8 mouse cellular contexts compared by ENCODE assay signal in genomic region chr9:98956591-98957381, GRCm38 (mm10). TPM values are rescaled to one million over a fixed set of nuclear protein-coding genes. Genes with fewer than 3 reads are reported as not detected.
DNase-seq lines count a peak whose midpoint lies in the region; ATAC-seq and TF ChIP-seq lines count a peak whose summit lies in the region.

No protein-coding gene starts in this region.

- H3K27me3 ChIP-seq in ES-Bruce4 (ENCODE audit: control insufficient read depth, insufficient read depth, low read length, poor library complexity, severe bottlenecking) = peaks cover 44% of the 10 kb centered on the region
- peaks cover 64% of the 10 kb centered on the region for H3K27me3 ChIP-seq in hindbrain, embryonic 15.5 days

- no peaks in the 10 kb centered on the region for H3K9me3 ChIP-seq in ES-Bruce4 (replicated peaks; ENCODE audit: control insufficient read depth, insufficient read depth, low read length, poor library complexity, severe bottlenecking)
- no peaks in the 10 kb centered on the region for H3K9me3 ChIP-seq in hindbrain, embryonic 15.5 days

- peak overlapping the region; percentile 61 for H3K4me2 ChIP-seq in hindbrain, embryonic 15.5 days

- DNase-seq in cerebellum, postnatal 10 days = peak; percentile 50 to 57
- no peak for DNase-seq in cerebellum, adult 8-10 months
- peak; percentile 30 to 41 for DNase-seq in lung, postnatal 4 days
- DNase-seq in adipocyte (ENCODE audit: low spot score) = no peak

- TF ChIP-seq POLR2A in ES-Bruce4 (IDR thresholded peaks at IDR 0.05; ENCODE audit: insufficient read depth, low read length) = no peak
- TF ChIP-seq POLR2A in embryonic fibroblast, embryonic 13.5 days (IDR thresholded peaks at IDR 0.05; ENCODE audit: low read depth, low read length) = no peak

- no peak overlapping the region for H3K27ac ChIP-seq in ES-Bruce4 (ENCODE audit: insufficient read depth, low read length)
- no peak overlapping the region for H3K27ac ChIP-seq in embryonic fibroblast, embryonic 13.5 days (ENCODE audit: insufficient read depth, low read length)
- no peak overlapping the region for H3K27ac ChIP-seq in hindbrain, embryonic 15.5 days (replicated peaks)

- H3K4me1 ChIP-seq in ES-Bruce4 (ENCODE audit: control insufficient read depth, insufficient read depth, low read length) = no peaks in the 10 kb centered on the region
- H3K4me1 ChIP-seq in embryonic fibroblast, embryonic 13.5 days (ENCODE audit: control insufficient read depth, insufficient read depth, low read length) = no peaks in the 10 kb centered on the region
- peaks cover 36% of the 10 kb centered on the region for H3K4me1 ChIP-seq in hindbrain, embryonic 15.5 days (replicated peaks)

- no peak for TF ChIP-seq CTCF in ES-Bruce4 (IDR thresholded peaks at IDR 0.05; ENCODE audit: low read depth, low read length)
- TF ChIP-seq CTCF in embryonic fibroblast, embryonic 13.5 days (IDR thresholded peaks at IDR 0.05; ENCODE audit: borderline replicate concordance, insufficient read depth, low read length) = no peak

- TF ChIP-seq EP300 in ES-Bruce4 (IDR thresholded peaks at IDR 0.05; ENCODE audit: insufficient read depth, low read depth, low read length) = no peak

- peak overlapping the region; percentile 46 for H3K9ac ChIP-seq in ES-Bruce4 (ENCODE audit: low read depth, poor library complexity, severe bottlenecking)
- H3K9ac ChIP-seq in hindbrain, embryonic 15.5 days = peak overlapping the region; percentile 10; the same call in 1 of the 2 replicates

- under 1% methylated on average over 80 of the region's 80 CpGs for WGBS in hindbrain, embryonic 15.5 days

- no peak for ATAC-seq in hindbrain, embryonic 15.5 days (ENCODE audit: low FRiP score, low read depth)
- ATAC-seq in erythroblast, adult 5-6 weeks (replicated peaks; ENCODE audit: low FRiP score, poor library complexity, severe bottlenecking) = no peak

- H3K36me3 ChIP-seq in ES-Bruce4 (ENCODE audit: control insufficient read depth, insufficient read depth, low read length, poor library complexity, severe bottlenecking) = no peaks in the 10 kb centered on the region
- H3K36me3 ChIP-seq in hindbrain, embryonic 15.5 days = no peaks in the 10 kb centered on the region

- peak overlapping the region; percentile 58 for H3K4me3 ChIP-seq in ES-Bruce4 (ENCODE audit: low read depth, low read length)
- peak overlapping the region; percentile 16; the same call in 1 of the 2 replicates for H3K4me3 ChIP-seq in embryonic fibroblast, embryonic 13.5 days (ENCODE audit: insufficient read depth, low read length)
- peak overlapping the region; percentile 37 for H3K4me3 ChIP-seq in hindbrain, embryonic 15.5 days

RNA-seq across cellular contexts. Expression of gene Foxl2, which starts 1.7 kb away (rescaled TPM):
- polyA plus RNA-seq in ES-Bruce4 (2011; ENCODE audit: insufficient read depth, insufficient read length, low read depth, missing spikeins) = 0.67 and 0.68 TPM in 2 replicates
- 0.20 and 0.32 TPM in 2 replicates for polyA plus RNA-seq in embryonic fibroblast, embryonic 13.5 days (2011; ENCODE audit: insufficient read length, low read depth, missing spikeins)
- 0.64 and 0.87 TPM in 2 replicates for polyA plus RNA-seq in hindbrain, embryonic 15.5 days (2015; fragmentation: Nextera tagmentation; extraction: Ambion mirVana)
- not detected in 2 replicates for total RNA-seq in erythroblast, adult 5-6 weeks (2015; ENCODE audit: low replicate concordance)
- not detected in 2 replicates for total RNA-seq in erythroblast, adult 5-6 weeks (2017; ENCODE audit: low replicate concordance)

RNA-seq across cellular contexts. Expression of gene Faim, which starts 29.4 kb away (rescaled TPM):
- 35.4 and 35.6 TPM in 2 replicates for polyA plus RNA-seq in ES-Bruce4 (2011; ENCODE audit: insufficient read depth, insufficient read length, low read depth, missing spikeins)
- 26.5 and 33.9 TPM in 2 replicates for polyA plus RNA-seq in embryonic fibroblast, embryonic 13.5 days (2011; ENCODE audit: insufficient read length, low read depth, missing spikeins)
- 108 and 112 TPM in 2 replicates for polyA plus RNA-seq in hindbrain, embryonic 15.5 days (2015; fragmentation: Nextera tagmentation; extraction: Ambion mirVana)
- 2.9 and 6.5 TPM in 2 replicates for total RNA-seq in erythroblast, adult 5-6 weeks (2015; ENCODE audit: low replicate concordance)
- total RNA-seq in erythroblast, adult 5-6 weeks (2017; ENCODE audit: low replicate concordance) = 13.3 and 25.0 TPM in 2 replicates

RNA-seq across cellular contexts. Expression of gene 7420426K07Rik, which starts 53.9 kb away (rescaled TPM):
- polyA plus RNA-seq in ES-Bruce4 (2011; ENCODE audit: insufficient read depth, insufficient read length, low read depth, missing spikeins) = not detected in 2 replicates
- not detected in 2 replicates for polyA plus RNA-seq in embryonic fibroblast, embryonic 13.5 days (2011; ENCODE audit: insufficient read length, low read depth, missing spikeins)
- not detected in 2 replicates for polyA plus RNA-seq in hindbrain, embryonic 15.5 days (2015; fragmentation: Nextera tagmentation; extraction: Ambion mirVana)
- not detected in 2 replicates for total RNA-seq in erythroblast, adult 5-6 weeks (2015; ENCODE audit: low replicate concordance)
- total RNA-seq in erythroblast, adult 5-6 weeks (2017; ENCODE audit: low replicate concordance) = not detected in 2 replicates

Comparison
In these comparisons a context has a peak if more than half of its experiments do, and no peak if none do; other contexts are left out.
1. DNase-seq: peak in cerebellum, postnatal 10 days (2 of 2) and lung, postnatal 4 days (2 of 2); none in cerebellum, adult 8-10 months (single experiment) and adipocyte (single experiment).
2. Peak in every context shown above with its lines, with median percentiles within 50 percentile points of each other: H3K4me3 ChIP-seq.